Mouse (Mus musculus) kidney, embryonic 15.5 days (tissue): ENCODE results near the gene Myh2. TPM values are rescaled to one million over a fixed set of nuclear protein-coding genes. Genes with fewer than 3 reads are reported as not detected.

Experiments
- ATAC-seq: fragments of 200-750 bp; cut with Nextera tagmentation; replicated peaks from 2 replicates; pipeline ENCODE4 v1.8.0; 2017; ENCODE audit warnings: moderate TSS enrichment; ENCODE audit not compliant: low FRiP score
- H3K27ac ChIP-seq: fragments of 300-500 bp; sonication (generic); 2 replicates; pipeline ENCODE4 v1.5.1; 2015; ENCODE audit warnings: mild to moderate bottlenecking, inconsistent platforms
- H3K27me3 ChIP-seq: fragments of 300-500 bp; sonication (generic); 2 replicates; pipeline ENCODE4 v1.6.1; 2015; ENCODE audit warnings: inconsistent platforms
- H3K36me3 ChIP-seq: fragments of 300-500 bp; sonication (generic); 2 replicates; pipeline ENCODE4 v1.6.1; 2015; ENCODE audit warnings: inconsistent platforms
- H3K4me1 ChIP-seq: fragments of 300-500 bp; sonication (generic); 2 replicates; pipeline ENCODE4 v1.6.1; 2015; ENCODE audit warnings: inconsistent platforms
- H3K4me2 ChIP-seq: fragments of 300-500 bp; sonication (generic); 2 replicates; pipeline ENCODE4 v1.6.1; 2015; ENCODE audit warnings: moderate library complexity, mild to moderate bottlenecking, inconsistent platforms
- H3K4me3 ChIP-seq: fragments of 300-500 bp; sonication (generic); replicated peaks from 2 replicates; pipeline ENCODE4 v1.5.1; 2015; ENCODE audit warnings: mild to moderate bottlenecking, inconsistent platforms
- H3K9ac ChIP-seq: fragments of 300-500 bp; sonication (generic); 2 replicates; pipeline ENCODE4 v1.6.1; 2015; ENCODE audit warnings: mild to moderate bottlenecking, inconsistent platforms
- H3K9me3 ChIP-seq: fragments of 300-500 bp; sonication (generic); replicated peaks from 2 replicates; pipeline ENCODE4 v1.6.1; 2016; ENCODE audit warnings: inconsistent platforms
- WGBS: fragments of 180-500 bp; shearing (Covaris S2); methylation state at CpG from one replicate; pipeline ENCODE4 v1.1.7; 2015; ENCODE audit warnings: mixed read lengths; 5-methylcytosine and 5-hydroxymethylcytosine counted together
- polyA plus RNA-seq: library from polyadenylated mRNA; unstranded; fragments of >200 nt; fragmentation: Nextera tagmentation; extraction: Ambion mirVana; gene quantifications from 2 replicates; pipeline ENCODE4 v1.2.1, GENCODE M21; 2015

Myh2 gene
- polyA plus RNA-seq, 1 experiment from 2014 or later: not detected

- no peak overlapping the region for H3K4me3 ChIP-seq
Measured at GRCm38 (mm10) chr11:67228731-67229130, 57.9 kb downstream of the Myh2 start.

DNA sequence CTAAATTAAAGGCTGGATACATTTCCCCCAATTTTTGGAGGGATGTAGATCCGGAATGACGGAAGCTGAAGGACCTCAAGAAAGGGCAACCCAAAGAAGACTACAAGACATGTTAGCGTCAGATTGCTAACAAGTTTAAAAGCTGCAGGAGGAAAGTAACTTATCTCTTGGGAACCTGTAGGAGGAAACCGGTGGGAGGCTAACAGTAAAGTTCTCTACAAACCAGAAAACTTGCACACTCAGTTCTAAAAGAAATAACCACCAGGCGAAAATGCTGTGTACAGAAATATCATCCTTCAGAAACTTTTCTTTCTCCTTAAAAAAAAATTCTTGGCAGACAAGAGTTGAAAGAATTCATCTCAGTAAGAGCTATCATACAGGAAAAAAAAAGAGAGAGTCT, 58.3 kb downstream of the Myh2 start:
- Histone ChIP-seq H3K4me1 (no peaks in the 10 kb centered on the region), H3K9me3 (no peaks in the 10 kb centered on the region), H3K4me3 (no peak overlapping the region), H3K27me3 (no peaks in the 10 kb centered on the region), H3K4me2 (no peak overlapping the region), H3K9ac (no peak overlapping the region), H3K36me3 (no peaks in the 10 kb centered on the region), H3K27ac (no peak overlapping the region)
- no peak for ATAC-seq
- 68% methylated on average over 5 of the region's 5 CpGs for WGBS

More at GRCm38 (mm10) chr11:67228731-67229130, 57.9 kb downstream of the Myh2 start:
- Histone ChIP-seq H3K9me3 (no peaks in the 10 kb centered on the region), H3K27ac (no peak overlapping the region), H3K4me1 (no peaks in the 10 kb centered on the region), H3K27me3 (no peaks in the 10 kb centered on the region), H3K36me3 (no peaks in the 10 kb centered on the region), H3K9ac (no peak overlapping the region), H3K4me2 (no peak overlapping the region)
- WGBS: 75% methylated on average over 3 of the region's 3 CpGs
- no peak for ATAC-seq

DNA sequence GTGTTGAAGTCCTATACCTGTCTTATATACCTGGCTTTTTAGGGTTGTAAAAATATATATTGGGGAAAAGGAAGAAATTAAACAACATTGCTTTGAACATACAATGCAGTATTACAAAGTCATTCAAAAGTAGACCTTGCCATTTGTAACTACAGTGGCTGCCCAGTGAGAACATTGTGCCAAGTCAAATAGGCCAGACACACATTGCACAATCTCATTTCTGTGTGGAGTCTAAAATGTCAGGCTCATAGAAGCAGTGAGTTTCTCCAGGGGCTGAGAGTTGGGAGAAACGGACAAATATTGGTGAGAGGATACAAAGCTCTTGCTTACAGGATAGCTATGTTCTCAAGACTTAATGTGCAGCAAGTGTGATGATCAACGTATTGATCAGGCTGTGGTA, 59.1 kb downstream of the Myh2 start:
- no peak overlapping the region for H3K4me2 ChIP-seq
- no peak overlapping the region for H3K9ac ChIP-seq
- ATAC-seq: no peak
- 87% methylated on average over 2 of the region's 2 CpGs for WGBS
- H3K27ac ChIP-seq: no peak overlapping the region
- no peaks in the 10 kb centered on the region for H3K9me3 ChIP-seq
- no peaks in the 10 kb centered on the region for H3K36me3 ChIP-seq
- no peak overlapping the region for H3K4me3 ChIP-seq
- no peaks in the 10 kb centered on the region for H3K27me3 ChIP-seq
- H3K4me1 ChIP-seq: no peaks in the 10 kb centered on the region

DNA sequence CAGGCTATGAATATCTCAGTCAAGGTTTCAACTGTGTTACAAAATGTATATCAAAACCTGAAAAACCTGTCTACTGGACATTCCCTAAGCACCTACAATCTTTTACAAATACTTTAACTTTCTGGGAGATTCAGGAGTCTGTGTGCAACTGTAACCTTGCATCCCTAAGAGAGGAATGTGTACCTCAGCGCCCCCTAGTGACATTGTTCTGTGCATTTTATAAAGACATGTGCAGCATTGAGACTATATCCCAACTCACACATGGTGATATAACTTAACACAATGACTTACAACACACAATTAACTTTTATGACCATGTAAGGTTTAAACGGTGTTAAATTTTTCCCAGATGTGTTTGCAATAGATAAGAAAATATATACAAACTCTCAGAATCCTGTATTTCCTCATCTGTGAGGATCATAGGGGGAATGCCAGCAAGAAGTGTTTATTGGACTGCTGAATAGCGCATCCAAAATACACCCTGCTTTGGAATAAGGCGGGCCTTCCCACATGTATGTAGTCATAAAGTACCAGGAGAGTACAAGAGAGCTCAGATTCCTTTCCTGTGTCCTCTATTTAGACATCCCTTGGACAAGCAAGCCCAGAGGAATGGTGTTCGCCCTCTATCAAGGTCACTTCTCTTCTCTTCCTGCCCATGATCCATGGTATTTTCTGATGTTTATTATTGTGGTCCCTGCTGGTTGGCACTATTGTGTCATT, 65.0 kb downstream of the Myh2 start:
- no peaks in the 10 kb centered on the region for H3K4me1 ChIP-seq
- H3K27ac ChIP-seq: no peak overlapping the region
- no peak overlapping the region for H3K9ac ChIP-seq
- H3K27me3 ChIP-seq: no peaks in the 10 kb centered on the region
- H3K4me2 ChIP-seq: no peak overlapping the region
- 57% methylated on average over 5 of the region's 5 CpGs for WGBS
- no peaks in the 10 kb centered on the region for H3K9me3 ChIP-seq
- H3K4me3 ChIP-seq: no peak overlapping the region
- H3K36me3 ChIP-seq: no peaks in the 10 kb centered on the region
- no peak for ATAC-seq

DNA sequence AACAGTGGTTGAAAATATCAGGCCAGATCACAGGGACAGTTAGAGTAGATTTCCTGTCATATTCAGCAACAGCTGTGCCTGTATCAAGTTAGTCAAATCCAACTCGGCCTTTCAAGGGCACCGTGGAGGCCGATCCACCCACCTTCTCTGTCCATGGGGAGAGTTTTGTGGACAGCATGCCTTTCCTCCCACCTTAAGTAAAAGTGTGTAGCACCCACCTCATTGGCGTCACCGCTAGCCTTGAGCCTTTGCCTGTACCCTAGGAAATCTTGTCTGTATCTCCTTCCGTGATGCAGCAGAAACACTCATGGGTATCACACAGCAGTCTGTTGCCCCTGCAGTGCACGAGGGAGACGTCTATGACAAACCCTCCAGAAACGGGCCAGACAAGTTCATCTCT, 66.0 kb downstream of the Myh2 start:
- no peaks in the 10 kb centered on the region for H3K9me3 ChIP-seq
- H3K4me1 ChIP-seq: no peaks in the 10 kb centered on the region
- no peak overlapping the region for H3K9ac ChIP-seq
- no peak for ATAC-seq
- H3K27me3 ChIP-seq: no peaks in the 10 kb centered on the region
- no peak overlapping the region for H3K27ac ChIP-seq
- H3K36me3 ChIP-seq: no peaks in the 10 kb centered on the region
- WGBS: 86% methylated on average over 9 of the region's 9 CpGs
- no peak overlapping the region for H3K4me3 ChIP-seq
- no peak overlapping the region for H3K4me2 ChIP-seq

DNA sequence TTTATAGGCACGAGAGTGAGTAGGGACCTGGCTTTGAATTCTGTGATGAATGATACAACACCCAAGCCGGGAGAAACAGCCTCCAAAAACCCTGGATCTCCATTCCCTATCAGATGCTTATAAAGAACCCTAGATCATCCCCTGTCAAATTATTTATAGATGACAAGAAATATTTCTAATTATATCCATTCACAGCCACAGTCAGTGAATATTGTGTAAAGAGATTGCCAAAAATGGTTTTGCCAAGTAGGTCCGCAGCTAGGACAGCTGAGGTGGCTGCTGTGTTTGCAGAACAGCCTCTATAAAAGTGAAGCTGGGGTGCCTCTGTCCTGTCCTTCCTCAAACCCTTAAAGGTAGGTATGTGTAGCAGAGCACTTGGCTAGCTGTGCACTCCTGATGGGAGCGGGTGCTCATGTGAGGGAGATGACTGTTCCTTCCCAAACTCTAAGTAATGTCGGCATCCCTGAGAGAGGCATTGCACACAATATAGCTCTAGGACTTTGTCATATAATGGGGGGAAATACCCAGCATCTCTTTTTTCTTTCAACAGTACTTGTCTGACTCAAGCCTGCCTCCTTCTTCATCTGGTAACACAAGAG, 66.8 kb downstream of the Myh2 start, which contains the start of gene Myh4:
TSS of gene Myh4 (plus strand) at position 549 of the 599 bp plus-strand sequence.
- Histone ChIP-seq H3K27ac (no peak within 1 kb of the TSS), H3K9me3 (no peaks in the 10 kb centered on the region), H3K4me3 (no peak within 1 kb of the TSS), H3K4me1 (no peaks in the 10 kb centered on the region), H3K27me3 (no peaks in the 10 kb centered on the region), H3K4me2 (no peak within 1 kb of the TSS), H3K36me3 (no peaks in the 10 kb centered on the region), H3K9ac (no peak within 1 kb of the TSS)
- no peak for ATAC-seq
- 73% methylated on average over 5 of the region's 5 CpGs for WGBS

DNA sequence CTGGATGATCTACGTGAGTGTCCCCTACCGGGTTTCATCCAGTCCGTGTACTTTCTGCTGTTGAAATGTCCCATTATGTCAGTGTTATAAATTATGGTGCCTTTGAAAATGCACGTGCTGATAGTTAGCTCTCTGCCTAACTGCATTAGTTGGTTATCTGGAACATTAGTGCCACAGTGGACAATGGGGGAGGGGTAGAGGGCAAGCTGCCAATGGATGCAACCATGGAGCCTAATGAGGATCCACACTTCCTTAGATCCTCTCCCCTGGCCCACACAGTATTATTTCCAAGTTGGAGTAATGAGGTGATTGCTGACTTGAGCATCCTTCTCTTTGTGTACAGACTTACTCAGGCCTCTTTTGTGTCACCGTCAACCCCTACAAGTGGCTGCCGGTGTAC, 70.2 kb downstream of the Myh2 start:
- Histone ChIP-seq H3K27me3 (no peaks in the 10 kb centered on the region), H3K4me2 (no peak overlapping the region), H3K4me1 (no peaks in the 10 kb centered on the region), H3K4me3 (no peak overlapping the region), H3K27ac (no peak overlapping the region), H3K9me3 (no peaks in the 10 kb centered on the region), H3K36me3 (no peaks in the 10 kb centered on the region), H3K9ac (no peak overlapping the region)
- WGBS: 83% methylated on average over 6 of the region's 6 CpGs
- no peak for ATAC-seq

Other genes starting within 250 kb of the Myh2 start
- 0.36 TPM in 1 of 2 replicates, not detected in the other for gene Tmem238l, start 214.4 kb upstream of the Myh2 start, polyA plus RNA-seq
- gene Tmem220, start 145.9 kb upstream of the Myh2 start, polyA plus RNA-seq: 1.4 and 1.6 TPM in 2 replicates
- gene Adprm, start 118.4 kb upstream of the Myh2 start, polyA plus RNA-seq: 21.1 and 24.6 TPM in 2 replicates
- 17.8 and 19.2 TPM in 2 replicates for gene Sco1, start 118.4 kb upstream of the Myh2 start, polyA plus RNA-seq
- gene Myh3, start 92.7 kb upstream of the Myh2 start, polyA plus RNA-seq: 11.4 and 16.9 TPM in 2 replicates
- gene Myh1, start 29.0 kb downstream of the Myh2 start, polyA plus RNA-seq: 0.10 and 0.17 TPM in 2 replicates
- gene Myh4, start 67.0 kb downstream of the Myh2 start, polyA plus RNA-seq: 0.17 TPM in 1 of 2 replicates, not detected in the other
- 6.6 and 20.3 TPM in 2 replicates for gene Myh8, start 106.1 kb downstream of the Myh2 start, polyA plus RNA-seq
- 0.03 and 0.13 TPM in 2 replicates for gene Myh13, start 150.6 kb downstream of the Myh2 start, polyA plus RNA-seq